Mouse (Mus musculus) cerebellum, adult 2 months (tissue): ENCODE data around the gene Nploc4. TPM values are rescaled to one million over a fixed set of nuclear protein-coding genes. Genes with fewer than 3 reads are reported as not detected.
"Not testable (repeated sequence)": the region's sequence is repeated elsewhere in the genome, so short reads cannot be mapped to it uniquely, and the experiment has no call there.

Source experiments
- DNase-seq, 2 experiments: peaks; one replicate each; pipeline ENCODE4 v3.0.0; 2021
- H3K27ac ChIP-seq: fragments of 200-500 bp; 2 replicates; pipeline ENCODE4 v1.5.1; 2012; ENCODE audit warnings: low read length, control low read depth, inconsistent platforms; ENCODE audit not compliant: insufficient read depth
- H3K27me3 ChIP-seq: fragments of 200-500 bp; 2 replicates; pipeline ENCODE4 v1.6.1; 2012; ENCODE audit warnings: inconsistent platforms, mild to moderate bottlenecking, low read length, moderate library complexity; ENCODE audit not compliant: control insufficient read depth, insufficient read depth
- H3K4me1 ChIP-seq: fragments of 200-500 bp; 2 replicates; pipeline ENCODE4 v1.6.1; 2011; ENCODE audit warnings: low read length; ENCODE audit not compliant: control insufficient read depth, insufficient read depth
- H3K4me3 ChIP-seq: fragments of 200-500 bp; replicated peaks from 2 replicates; pipeline ENCODE3; 2011; ENCODE audit warnings: mild to moderate bottlenecking, low read depth, low read length, control low read depth; ENCODE audit not compliant: insufficient read depth
- CTCF ChIP-seq: fragments of 200-500 bp; IDR thresholded peaks from 2 replicates; pipeline ENCODE4 v1.5.1; 2011; ENCODE audit warnings: low read depth, mild to moderate bottlenecking, control low read depth, low read length, moderate library complexity, borderline replicate concordance; ENCODE audit not compliant: insufficient read depth
- POLR2A ChIP-seq: fragments of 200-500 bp; IDR thresholded peaks from 2 replicates; pipeline ENCODE4 v1.6.1; 2011; ENCODE audit warnings: low read length, control low read depth, borderline replicate concordance; ENCODE audit not compliant: insufficient read depth
- WGBS: fragments of 180-500 bp; shearing (Covaris S2); methylation state at CpG from one replicate; pipeline ENCODE4 v1.1.7; 2018; 5-methylcytosine and 5-hydroxymethylcytosine counted together
- polyA plus RNA-seq: library from polyadenylated mRNA; depleted of rRNA; stranded (reverse); fragments of >200 nt; gene quantifications from 2 replicates; pipeline ENCODE4 v1.2.3, GENCODE M21; 2012

Gene Nploc4
- polyA plus RNA-seq, 1 experiment = 56.3 TPM

GRCm38 (mm10) chr11:120353500-120354303 lies 83.8 kb downstream of the Nploc4 start:
- Histone ChIP-seq H3K27ac (no peak overlapping the region), H3K27me3 (no peaks in the 10 kb centered on the region), H3K4me3 (no peak overlapping the region), H3K4me1 (peaks cover 13% of the 10 kb centered on the region)
- DNase-seq = peak; percentile 56 to 71
- peak; percentile 41 for TF ChIP-seq CTCF
- no peak for TF ChIP-seq POLR2A
- 40% methylated on average over 26 of the region's 26 CpGs for WGBS

- Histone ChIP-seq H3K27ac (no peak overlapping the region), H3K27me3 (no peaks in the 10 kb centered on the region), H3K4me1 (peaks cover 13% of the 10 kb centered on the region), H3K4me3 (no peak overlapping the region)
- peak in 1 of 2 experiments; percentile 15 for DNase-seq
- WGBS = 69% methylated on average over 13 of the region's 13 CpGs
- no peak for TF ChIP-seq CTCF
- TF ChIP-seq POLR2A = no peak
Measured at GRCm38 (mm10) chr11:120352571-120353290, 84.8 kb downstream of the Nploc4 start.

- H3K4me1 ChIP-seq = peaks cover 13% of the 10 kb centered on the region
- not testable (repeated sequence) for H3K27ac ChIP-seq, DNase-seq, H3K4me3 ChIP-seq, H3K27me3 ChIP-seq
- 91% methylated on average over 5 of the region's 5 CpGs for WGBS
Measured at GRCm38 (mm10) chr11:120352093-120352350, 85.5 kb downstream of the Nploc4 start.

GRCm38 (mm10) chr11:120351250-120352092 lies 86.0 kb downstream of the Nploc4 start:
- TF ChIP-seq CTCF = no peak
- no peak for TF ChIP-seq POLR2A
- H3K27ac ChIP-seq = no peak overlapping the region
- H3K4me3 ChIP-seq = no peak overlapping the region
- peaks cover 13% of the 10 kb centered on the region for H3K4me1 ChIP-seq
- DNase-seq = peak in 1 of 2 experiments; percentile 19
- no peaks in the 10 kb centered on the region for H3K27me3 ChIP-seq
- WGBS = 88% methylated on average over 10 of the region's 10 CpGs

GRCm38 (mm10) chr11:120350711-120351110 lies 86.8 kb downstream of the Nploc4 start:
- no peak for TF ChIP-seq POLR2A
- no peak for TF ChIP-seq CTCF
- Histone ChIP-seq H3K27me3 (no peaks in the 10 kb centered on the region), H3K27ac (no peak overlapping the region), H3K4me1 (peaks cover 13% of the 10 kb centered on the region), H3K4me3 (no peak overlapping the region)
- peak in 1 of 2 experiments; percentile 29 for DNase-seq
- WGBS = 36% methylated on average over 11 of the region's 11 CpGs

- under 1% methylated on average over 67 of the region's 68 CpGs for WGBS
Measured at GRCm38 (mm10) chr11:120349986-120350702, 87.4 kb downstream of the Nploc4 start.

GRCm38 (mm10) chr11:120349371-120349985 lies 88.0 kb downstream of the Nploc4 start:
- peak in 1 of 2 experiments; percentile 59 for DNase-seq
- WGBS = 1% methylated on average over 16 of the region's 16 CpGs
- H3K27me3 ChIP-seq = no peaks in the 10 kb centered on the region
- H3K27ac ChIP-seq = peak overlapping the region; percentile 95
- H3K4me3 ChIP-seq = peak overlapping the region; percentile 93
- TF ChIP-seq POLR2A (no peak), CTCF (no peak)
- H3K4me1 ChIP-seq = peaks cover 16% of the 10 kb centered on the region

More at GRCm38 (mm10) chr11:120349986-120350702, 87.4 kb downstream of the Nploc4 start:
- DNase-seq = peak; percentile 75 to 79
- TF ChIP-seq POLR2A (no peak), CTCF (no peak)
- Histone ChIP-seq H3K4me1 (peaks cover 16% of the 10 kb centered on the region), H3K27ac (peak overlapping the region; percentile 95), H3K27me3 (no peaks in the 10 kb centered on the region), H3K4me3 (peak overlapping the region; percentile 93)
